Mouse (Mus musculus) limb, embryonic 13.5 days (tissue): ENCODE measurements around the gene Drc1. TPM values are rescaled to one million over a fixed set of nuclear protein-coding genes. Genes with fewer than 3 reads are reported as not detected.

Experiments
- ATAC-seq: fragments of 200-750 bp; cut with Nextera tagmentation; 2 replicates; pipeline ENCODE4 v1.8.0; 2017; ENCODE audit warnings: low read depth, moderate number of reproducible peaks, moderate TSS enrichment; ENCODE audit not compliant: low FRiP score
- H3K27ac ChIP-seq: fragments of 300-500 bp; sonication (generic); 2 replicates; pipeline ENCODE4 v1.5.1; 2015; ENCODE audit warnings: inconsistent platforms, mild to moderate bottlenecking, moderate library complexity
- H3K27me3 ChIP-seq: fragments of 300-500 bp; sonication (generic); 2 replicates; pipeline ENCODE4 v1.6.1; 2015; ENCODE audit warnings: mild to moderate bottlenecking, inconsistent platforms
- H3K36me3 ChIP-seq: fragments of 300-500 bp; sonication (generic); 2 replicates; pipeline ENCODE4 v1.6.1; 2015; ENCODE audit warnings: inconsistent platforms, mild to moderate bottlenecking, moderate library complexity
- H3K4me1 ChIP-seq: fragments of 300-500 bp; sonication (generic); 2 replicates; pipeline ENCODE4 v1.6.1; 2015; ENCODE audit warnings: inconsistent platforms
- H3K4me2 ChIP-seq: fragments of 300-500 bp; sonication (generic); replicated peaks from 2 replicates; pipeline ENCODE4 v1.6.1; 2015; ENCODE audit warnings: inconsistent platforms, mild to moderate bottlenecking, moderate library complexity
- H3K4me3 ChIP-seq: fragments of 300-500 bp; sonication (generic); 2 replicates; pipeline ENCODE4 v1.5.1; 2015; ENCODE audit warnings: moderate library complexity, mild to moderate bottlenecking, inconsistent platforms
- H3K9ac ChIP-seq: fragments of 300-500 bp; sonication (generic); 2 replicates; pipeline ENCODE4 v1.6.1; 2015; ENCODE audit warnings: mild to moderate bottlenecking, inconsistent platforms
- H3K9me3 ChIP-seq: fragments of 300-500 bp; sonication (generic); 2 replicates; pipeline ENCODE4 v1.6.1; 2016; ENCODE audit warnings: inconsistent platforms
- WGBS: fragments of 180-500 bp; shearing (Covaris S2); methylation state at CpG from one replicate; pipeline ENCODE4 v1.1.7; 2015; 5-methylcytosine and 5-hydroxymethylcytosine counted together
- polyA plus RNA-seq: library from polyadenylated mRNA; unstranded; fragments of >200 nt; fragmentation: Nextera tagmentation; extraction: Ambion mirVana; gene quantifications from 2 replicates; pipeline ENCODE4 v1.2.1, GENCODE M21; 2015

Gene Drc1
- polyA plus RNA-seq, 1 experiment from 2014 or later, result 0.62 TPM

- H3K27me3 ChIP-seq, result no peaks in the 10 kb centered on the region
- H3K9me3 ChIP-seq, result no peaks in the 10 kb centered on the region
- no peak overlapping the region for H3K4me2 ChIP-seq
- 92% methylated on average over 12 of the region's 12 CpGs for WGBS
- no peak overlapping the region for H3K27ac ChIP-seq
- H3K36me3 ChIP-seq, result peaks cover 65% of the 10 kb centered on the region
- no peak for ATAC-seq
- no peak overlapping the region for H3K9ac ChIP-seq
- H3K4me1 ChIP-seq, result no peaks in the 10 kb centered on the region
- H3K4me3 ChIP-seq, result no peak overlapping the region
These were observed 25.4 kb upstream of the Drc1 start for GRCm38 (mm10) chr5:30255567-30256354.

GRCm38 (mm10) chr5:30258776-30259175 is 22.4 kb upstream of the Drc1 start:
- Histone ChIP-seq H3K9ac (no peak overlapping the region), H3K9me3 (no peaks in the 10 kb centered on the region), H3K27ac (no peak overlapping the region), H3K4me2 (no peak overlapping the region), H3K27me3 (no peaks in the 10 kb centered on the region), H3K4me1 (no peaks in the 10 kb centered on the region), H3K4me3 (no peak overlapping the region), H3K36me3 (peaks cover 59% of the 10 kb centered on the region)
- ATAC-seq, result no peak
- WGBS, result 92% methylated on average over 7 of the region's 7 CpGs

DNA sequence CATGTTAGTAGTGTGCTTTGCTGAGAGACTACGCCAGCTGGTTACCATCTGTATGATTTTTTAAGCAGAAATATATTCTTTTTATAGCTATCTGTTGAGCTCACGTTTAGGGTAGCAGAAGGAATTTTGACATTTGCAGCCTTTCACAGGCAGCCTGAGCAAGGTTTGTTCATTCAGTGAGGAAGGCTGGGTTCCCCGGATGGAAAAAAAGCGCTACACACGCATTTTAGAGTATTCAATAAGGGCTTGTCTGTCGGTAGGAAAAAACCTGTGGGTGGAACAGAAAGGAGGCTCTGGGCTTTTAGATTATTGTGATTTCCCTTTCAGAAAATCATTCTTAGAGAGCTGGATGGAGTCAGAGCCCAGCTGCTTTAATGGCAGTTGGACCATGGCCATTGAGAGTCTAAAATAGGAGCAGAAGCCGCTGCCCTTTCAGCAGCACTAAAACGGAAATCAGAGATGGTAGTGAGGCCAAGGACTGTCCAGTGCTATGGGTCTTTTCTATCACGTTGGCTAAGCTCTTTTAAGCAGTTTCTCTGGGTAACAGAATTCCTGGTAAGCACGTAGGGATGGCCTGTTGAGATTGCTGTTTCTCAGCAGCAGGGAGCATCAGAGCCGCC is 10.5 kb upstream of the Drc1 start:
- Histone ChIP-seq H3K36me3 (peaks cover 17% of the 10 kb centered on the region), H3K9me3 (no peaks in the 10 kb centered on the region), H3K4me3 (no peak overlapping the region), H3K27me3 (no peaks in the 10 kb centered on the region), H3K4me2 (no peak overlapping the region), H3K9ac (0 out of 2 replicates have a peak overlapping the region, but pooled peaks have one; percentile 19), H3K27ac (peak overlapping the region; percentile 6; the same call in 1 of the 2 replicates), H3K4me1 (peaks cover 20% of the 10 kb centered on the region)
- WGBS, result 62% methylated on average over 11 of the region's 11 CpGs
- no peak for ATAC-seq

GRCm38 (mm10) chr5:30271599-30272281 is 9.4 kb upstream of the Drc1 start:
- peaks cover 7% of the 10 kb centered on the region for H3K36me3 ChIP-seq
- H3K4me1 ChIP-seq, result peaks cover 20% of the 10 kb centered on the region
- no peak overlapping the region for H3K9ac ChIP-seq
- H3K9me3 ChIP-seq, result no peaks in the 10 kb centered on the region
- no peak overlapping the region for H3K4me3 ChIP-seq
- H3K27me3 ChIP-seq, result no peaks in the 10 kb centered on the region
- H3K27ac ChIP-seq, result no peak overlapping the region
- H3K4me2 ChIP-seq, result no peak overlapping the region
- WGBS, result 86% methylated on average over 11 of the region's 11 CpGs
- no peak for ATAC-seq

- Histone ChIP-seq H3K27ac (no peak overlapping the region), H3K9ac (no peak overlapping the region), H3K4me3 (no peak overlapping the region), H3K36me3 (no peaks in the 10 kb centered on the region), H3K27me3 (no peaks in the 10 kb centered on the region), H3K4me1 (peaks cover 10% of the 10 kb centered on the region; the same call in 1 of the 2 replicates), H3K4me2 (no peak overlapping the region), H3K9me3 (no peaks in the 10 kb centered on the region)
- ATAC-seq, result no peak
- WGBS, result 93% methylated on average over 2 of the region's 2 CpGs
These were observed 4.8 kb upstream of the Drc1 start for GRCm38 (mm10) chr5:30276361-30276760.

DNA sequence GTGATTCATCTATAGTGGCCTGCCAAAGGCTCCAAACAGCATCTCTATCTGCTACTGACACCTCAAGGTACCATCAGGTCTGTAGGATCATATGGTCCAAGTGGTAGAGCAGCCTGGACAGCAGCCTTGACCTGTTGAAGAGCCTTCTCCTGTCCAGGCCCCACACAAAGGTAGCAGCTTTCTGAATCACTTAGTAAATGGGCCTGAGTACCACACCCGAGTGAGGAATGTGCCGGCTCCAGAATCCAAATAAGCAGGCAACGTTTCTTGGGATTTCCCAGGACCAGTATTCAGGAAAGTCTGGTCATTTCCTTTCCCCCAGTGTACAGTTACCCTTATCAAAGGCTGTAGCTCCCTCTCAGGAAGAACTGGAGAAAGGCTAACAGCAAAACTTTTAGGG is 2.2 kb upstream of the Drc1 start:
- Histone ChIP-seq H3K27me3 (no peaks in the 10 kb centered on the region; the same call in 1 of the 2 replicates), H3K9ac (no peak overlapping the region), H3K4me3 (no peak overlapping the region), H3K36me3 (no peaks in the 10 kb centered on the region), H3K27ac (no peak overlapping the region), H3K4me2 (no peak overlapping the region), H3K9me3 (no peaks in the 10 kb centered on the region), H3K4me1 (peaks cover 11% of the 10 kb centered on the region; the same call in 1 of the 2 replicates)
- ATAC-seq, result no peak
- 75% methylated on average over 3 of the region's 3 CpGs for WGBS

DNA sequence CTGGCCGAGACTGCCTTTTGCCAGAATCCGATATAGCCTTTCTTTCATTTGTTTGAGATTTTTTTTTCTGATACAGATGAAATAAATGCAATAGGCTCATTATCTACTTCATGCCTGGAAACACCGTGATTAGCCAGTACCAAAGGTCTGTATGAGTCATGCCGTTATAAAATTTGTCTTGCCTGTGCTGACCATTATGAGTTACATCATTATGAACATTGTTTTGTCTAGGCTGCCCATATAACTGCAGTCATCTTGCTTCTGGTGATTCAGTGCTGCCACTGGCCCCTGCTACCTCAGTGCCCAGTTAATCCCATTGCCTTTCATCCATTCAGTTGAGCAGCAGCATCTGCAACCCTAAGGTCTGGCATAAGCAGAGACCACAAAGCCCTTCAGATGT is 1.7 kb upstream of the Drc1 start:
- H3K9ac ChIP-seq, result no peak overlapping the region
- no peak overlapping the region for H3K27ac ChIP-seq
- no peak overlapping the region for H3K4me2 ChIP-seq
- no peak for ATAC-seq
- peaks cover 11% of the 10 kb centered on the region; the same call in 1 of the 2 replicates for H3K4me1 ChIP-seq
- no peaks in the 10 kb centered on the region for H3K9me3 ChIP-seq
- H3K36me3 ChIP-seq, result no peaks in the 10 kb centered on the region
- H3K27me3 ChIP-seq, result no peaks in the 10 kb centered on the region; the same call in 1 of the 2 replicates
- no peak overlapping the region for H3K4me3 ChIP-seq
- 91% methylated on average over 4 of the region's 4 CpGs for WGBS

GRCm38 (mm10) chr5:30280864-30281263 is 324 bp upstream of the Drc1 start:
- 0 out of 2 replicates have a peak, but pooled peaks cover 7% of the 10 kb centered on the region for H3K4me1 ChIP-seq
- H3K4me2 ChIP-seq, result peak overlapping the region; percentile 71
- no peak for ATAC-seq
- no peaks in the 10 kb centered on the region for H3K36me3 ChIP-seq
- H3K9ac ChIP-seq, result no peak overlapping the region
- H3K9me3 ChIP-seq, result peaks cover 12% of the 10 kb centered on the region; the same call in 1 of the 2 replicates
- no peaks in the 10 kb centered on the region; the same call in 1 of the 2 replicates for H3K27me3 ChIP-seq
- no peak overlapping the region for H3K27ac ChIP-seq
- WGBS, result 30% methylated on average over 9 of the region's 9 CpGs
- H3K4me3 ChIP-seq, result peak overlapping the region; percentile 46

DNA sequence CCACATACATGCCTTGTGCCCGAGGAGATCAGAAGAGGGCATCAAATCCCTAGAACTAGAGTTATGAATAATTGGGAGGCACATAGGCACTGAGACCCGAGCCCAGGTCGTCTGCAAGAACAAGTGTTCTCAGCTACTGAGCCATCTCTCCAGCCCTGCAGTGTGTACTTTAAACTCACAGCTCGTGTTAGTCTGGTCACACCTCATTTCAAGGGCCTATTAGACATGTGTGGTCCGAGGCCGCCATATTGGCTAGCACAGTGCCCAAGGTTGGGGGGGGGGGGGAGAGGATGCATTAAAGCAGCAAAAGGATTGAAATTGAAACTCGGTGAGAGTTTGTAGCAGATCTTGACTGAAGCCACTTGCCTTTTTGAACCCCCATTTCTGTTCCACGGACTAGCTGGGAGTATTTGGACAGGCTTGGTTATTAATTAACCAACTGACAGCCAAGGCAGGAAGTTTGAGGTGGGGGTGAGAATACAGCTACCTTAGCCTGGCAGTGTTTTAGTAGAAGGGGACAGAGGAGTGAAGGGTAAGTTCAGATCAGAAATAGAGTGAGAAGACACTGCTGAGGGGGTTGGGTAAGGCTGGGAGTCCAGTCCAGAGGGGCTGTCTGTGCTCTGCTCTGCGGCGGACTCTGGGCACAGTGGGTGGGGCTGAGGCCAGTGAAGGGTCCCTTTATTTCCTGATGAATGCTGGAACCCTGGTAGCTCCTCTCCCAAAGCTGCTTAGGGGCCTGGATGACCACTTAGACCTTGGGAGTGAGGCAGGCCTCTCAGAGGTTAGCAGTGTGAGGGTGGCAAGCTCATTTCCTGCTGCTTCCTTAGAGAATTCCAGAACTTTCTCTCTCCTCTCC is 5.0 kb downstream of the Drc1 start:
- Histone ChIP-seq H3K4me2 (no peak overlapping the region), H3K4me3 (no peak overlapping the region), H3K27ac (no peak overlapping the region), H3K9me3 (peaks cover 12% of the 10 kb centered on the region; the same call in 1 of the 2 replicates), H3K4me1 (0 out of 2 replicates have a peak, but pooled peaks cover 3% of the 10 kb centered on the region), H3K27me3 (no peaks in the 10 kb centered on the region; the same call in 1 of the 2 replicates), H3K9ac (no peak overlapping the region), H3K36me3 (no peaks in the 10 kb centered on the region)
- no peak for ATAC-seq
- 85% methylated on average over 10 of the region's 10 CpGs for WGBS

DNA sequence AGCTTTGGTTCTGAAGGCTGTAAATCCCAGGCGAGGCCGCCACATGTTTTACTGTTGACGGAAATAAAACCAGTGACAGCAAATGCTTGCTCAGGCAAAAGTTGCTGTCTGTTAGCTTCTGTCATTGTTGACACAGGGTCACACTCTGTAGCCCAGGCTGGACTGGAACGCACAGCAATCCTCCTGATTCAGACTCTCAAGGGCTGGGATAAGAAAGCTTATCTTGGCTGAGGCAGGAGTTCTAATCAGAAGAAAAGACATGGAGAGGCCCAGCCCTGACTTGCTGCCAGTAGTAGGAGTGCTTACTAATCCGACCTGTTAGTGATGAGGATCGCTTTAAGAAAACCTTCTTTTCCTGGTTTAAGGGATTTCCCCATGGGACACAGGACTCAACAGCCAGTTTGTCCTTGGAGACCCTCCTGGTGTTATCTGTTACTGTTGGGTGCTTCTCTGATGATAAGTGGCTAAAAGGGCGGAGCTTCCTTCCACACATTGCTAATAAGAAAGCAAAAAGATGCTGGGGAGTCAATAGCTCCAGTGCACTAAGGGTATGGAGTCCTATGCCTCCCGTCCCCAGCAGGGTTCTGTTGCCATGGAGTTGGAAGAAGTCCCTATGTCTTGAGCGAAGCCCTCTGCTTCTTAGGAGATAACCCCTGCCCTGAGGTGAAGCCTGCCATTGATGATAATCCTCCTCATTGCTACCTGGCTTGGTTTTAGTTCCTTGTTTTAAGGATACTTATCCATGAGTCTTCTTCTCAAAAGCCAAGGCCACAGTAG is 6.1 kb downstream of the Drc1 start:
- Histone ChIP-seq H3K4me2 (no peak overlapping the region), H3K27ac (no peak overlapping the region), H3K9me3 (peaks cover 12% of the 10 kb centered on the region; the same call in 1 of the 2 replicates), H3K4me3 (no peak overlapping the region), H3K4me1 (no peaks in the 10 kb centered on the region), H3K27me3 (no peaks in the 10 kb centered on the region), H3K36me3 (no peaks in the 10 kb centered on the region), H3K9ac (no peak overlapping the region)
- ATAC-seq, result no peak
- 77% methylated on average over 9 of the region's 9 CpGs for WGBS

- 77% methylated on average over 5 of the region's 5 CpGs for WGBS
- no peak for ATAC-seq
- Histone ChIP-seq H3K27me3 (peaks cover 19% of the 10 kb centered on the region), H3K36me3 (no peaks in the 10 kb centered on the region), H3K4me2 (no peak overlapping the region), H3K4me3 (no peak overlapping the region), H3K9me3 (no peaks in the 10 kb centered on the region), H3K27ac (no peak overlapping the region), H3K4me1 (0 out of 2 replicates have a peak, but pooled peaks cover 11% of the 10 kb centered on the region), H3K9ac (no peak overlapping the region)
These were observed 59.6 kb downstream of the Drc1 start for GRCm38 (mm10) chr5:30340815-30341214.
